Mouse (Mus musculus): ENCODE results near the gene Lzts3.

Gene Lzts3

GRCm38 (mm10) chr2:130583902-130584560 is 58.6 kb downstream of the Lzts3 start:
- in situ Hi-C loops (cut with MboI, MseI): no loop called here

All from T-helper 1 cell (primary cell).